28 mouse cellular contexts compared by ENCODE assay signal in genomic region chr8:87071224-87071623, GRCm38 (mm10).
DNase-seq lines count a peak whose midpoint lies in the region; ATAC-seq lines count a peak whose summit lies in the region.
"Had no signal": no experiment of that assay in that cellular context is flagged by ENCODE, and none has a peak within 500 bp of the region (broad histone marks: within the 10 kb centered on the region; RNA-seq: fewer than 3 reads in every experiment).

No protein-coding gene starts in this region.

- H3K9me3 ChIP-seq in heart, embryonic 16.5 days (replicated peaks; ENCODE audit: control insufficient read depth, low read length), result no peaks in the 10 kb centered on the region
- H3K9me3 ChIP-seq: forebrain, embryonic 13.5 days; hindbrain, embryonic 12.5 days; liver, embryonic 15.5 days; midbrain, embryonic 15.5 days had no signal

- no peak overlapping the region for H3K4me3 ChIP-seq in heart, embryonic 16.5 days (ENCODE audit: low read length)
- H3K4me3 ChIP-seq: erythroblast, embryonic 14.5 days; forebrain, embryonic 13.5 days; heart, embryonic 12.5 days; hindbrain, embryonic 12.5 days; left cerebral cortex, adult 2 months; liver, embryonic 15.5 days; midbrain, embryonic 15.5 days; neural tube, embryonic 13.5 days had no signal

- no peak overlapping the region for H3K27ac ChIP-seq in heart, embryonic 16.5 days (ENCODE audit: low read length)
- H3K27ac ChIP-seq: forebrain, embryonic 13.5 days; hindbrain, embryonic 12.5 days; kidney, postnatal 0 days; left cerebral cortex, adult 2 months; liver, embryonic 15.5 days; midbrain, embryonic 15.5 days; neural tube, embryonic 13.5 days; stomach, postnatal 0 days had no signal

- intact Hi-C loops in heart, postnatal 25 days (cut with DNase I), result no loop called here

- H3K36me3 ChIP-seq in heart, embryonic 16.5 days (ENCODE audit: control insufficient read depth, insufficient read depth), result no peaks in the 10 kb centered on the region
- H3K36me3 ChIP-seq: heart, embryonic 12.5 days; hindbrain, embryonic 12.5 days; liver, embryonic 15.5 days; midbrain, embryonic 15.5 days; neural tube, embryonic 13.5 days had no signal

- no peak overlapping the region for H3K9ac ChIP-seq in heart, embryonic 16.5 days (ENCODE audit: low read length)
- H3K9ac ChIP-seq: forebrain, embryonic 13.5 days; heart, embryonic 12.5 days; hindbrain, embryonic 12.5 days; liver, embryonic 15.5 days; midbrain, embryonic 15.5 days; neural tube, embryonic 13.5 days had no signal

- no peak overlapping the region for H3K4me2 ChIP-seq in heart, embryonic 16.5 days (ENCODE audit: low read depth, low read length)
- H3K4me2 ChIP-seq: forebrain, embryonic 13.5 days; heart, embryonic 12.5 days; hindbrain, embryonic 12.5 days; liver, embryonic 15.5 days; midbrain, embryonic 15.5 days; neural tube, embryonic 13.5 days had no signal

- DNase-seq in heart, postnatal 25 days (ENCODE audit: low spot score), result no peak
- DNase-seq in right cerebral cortex, adult 2 months (ENCODE audit: low spot score in 2 of 2), result peak; percentile 19 to 25
- DNase-seq in right cerebral cortex, postnatal 25 days, result no peak
- peak; percentile 89 for DNase-seq in Muller cell, postnatal 12 days (ENCODE audit: inconsistent ontology term)
- peak; percentile 56 for DNase-seq in fibroblast of lung, adult 2 months (ENCODE audit: low read depth)
- no peak for DNase-seq in layer of hippocampus, postnatal 36 days
- DNase-seq in ovary, adult 18-20 months (ENCODE audit: low spot score), result no peak
- DNase-seq: cerebellum, adult 11 months; cerebellum, postnatal 10 days; gastrocnemius, postnatal 14 days; heart, adult 18-20 months; heart, postnatal 14 days; kidney, adult 11 months; layer of hippocampus, adult 9-11 months; liver; lung, postnatal 4 days had no signal

- H3K4me1 ChIP-seq in heart, embryonic 16.5 days (ENCODE audit: control insufficient read depth, insufficient read depth, low read length), result no peaks in the 10 kb centered on the region
- H3K4me1 ChIP-seq: forebrain, embryonic 13.5 days; heart, embryonic 12.5 days; hindbrain, embryonic 12.5 days; liver, embryonic 15.5 days; midbrain, embryonic 15.5 days; neural tube, embryonic 13.5 days had no signal

- H3K27me3 ChIP-seq in heart, embryonic 16.5 days (ENCODE audit: control insufficient read depth, insufficient read depth, low read length), result no peaks in the 10 kb centered on the region
- H3K27me3 ChIP-seq: heart, embryonic 12.5 days; hindbrain, embryonic 12.5 days; liver, embryonic 15.5 days; midbrain, embryonic 15.5 days; neural tube, embryonic 13.5 days had no signal

- peak; percentile 37; the same call in 1 of the 2 replicates for ATAC-seq in heart, embryonic 16.5 days (replicated peaks; ENCODE audit: extremely low read depth, insufficient read depth, low FRiP score)
- ATAC-seq: CD4-positive, CD25-positive, alpha-beta regulatory T cell, adult 4 months; forebrain, embryonic 13.5 days; midbrain, embryonic 15.5 days had no signal

Comparison
In these comparisons a context has a peak if more than half of its experiments do, and no peak if none do; other contexts are left out.
1. DNase-seq: peak in right cerebral cortex, adult 2 months (2 of 2), Muller cell, postnatal 12 days (single experiment) and fibroblast of lung, adult 2 months (single experiment); none in heart, postnatal 25 days (single experiment), right cerebral cortex, postnatal 25 days (single experiment), layer of hippocampus, postnatal 36 days (0 of 2) and ovary, adult 18-20 months (single experiment).